Mouse (Mus musculus): Measurements from ENCODE around the gene Baiap3.

GRCm38 (mm10) chr17:25218967-25219366 is 37.2 kb downstream of the Baiap3 start:
- TF ChIP-seq EP300 (IDR thresholded peaks at IDR 0.05; ENCODE audit: insufficient read depth, low read depth, low read length) (no peak), POLR2A (IDR thresholded peaks at IDR 0.05; ENCODE audit: insufficient read depth, low read depth, low read length) (no peak), CTCF (IDR thresholded peaks at IDR 0.05) (no peak)

All from heart, adult 2 months (tissue).